ENCODE assay signal across 8 mouse cellular contexts in the genomic region with DNA sequence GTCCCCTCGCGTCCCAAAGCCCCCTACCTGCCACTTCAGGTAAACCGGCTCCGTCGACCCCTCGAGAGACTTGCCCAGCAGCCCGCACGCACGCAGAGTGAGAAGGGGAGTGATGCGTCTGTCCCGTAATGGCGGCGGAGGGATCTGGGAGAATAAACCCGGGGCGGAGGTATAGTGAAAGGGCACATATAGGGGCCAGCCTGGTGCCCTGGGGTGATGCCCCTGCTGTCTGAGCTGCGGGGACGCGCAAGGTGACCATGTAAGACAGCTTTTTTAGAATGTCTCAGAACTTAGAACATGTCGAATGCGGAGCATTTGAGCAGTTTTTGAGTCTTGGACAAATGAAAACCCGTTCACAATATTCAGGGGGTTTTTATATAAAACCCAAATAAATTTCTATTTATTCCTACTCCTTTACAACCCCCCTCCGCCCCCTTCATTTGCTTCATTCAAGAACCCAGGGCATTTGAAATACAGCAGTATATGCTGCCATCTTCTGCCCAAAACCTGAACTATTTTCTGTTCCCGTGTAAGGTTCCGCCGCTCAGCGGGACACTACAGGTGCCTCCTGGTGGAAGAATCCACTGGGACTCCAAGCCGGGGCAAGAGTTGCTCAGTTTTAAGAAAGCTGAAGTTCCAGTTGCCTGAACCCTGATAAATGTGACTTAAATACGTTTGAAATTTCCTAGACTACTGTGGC. TPM values are rescaled to one million over a fixed set of nuclear protein-coding genes. Genes with fewer than 3 reads are reported as not detected.
A peak's percentile ranks its signal among the peaks of the same experiment; 100 is the strongest.
DNase-seq lines count a peak whose midpoint lies in the region; ATAC-seq and TF ChIP-seq lines count a peak whose summit lies in the region.

A gene (minus strand): TSS at position 250 of the 700 bp plus-strand sequence.

- TF ChIP-seq EP300 in MEL (IDR thresholded peaks at IDR 0.05; ENCODE audit: low read depth in 1 of 2, low read length in 2 of 2), result no peak

- ATAC-seq in forebrain, postnatal 0 days, result peak; percentile 56
- ATAC-seq in neural tube, embryonic 14.5 days (ENCODE audit: low read depth), result peak; percentile 65

- peaks cover 0 to 4% of the 10 kb centered on the region in 2 experiments; a peak in 2 of 4 replicates for H3K4me1 ChIP-seq in MEL (ENCODE audit: control insufficient read depth in 1 of 2, insufficient read depth in 2 of 2, low read length in 2 of 2)
- no peaks in the 10 kb centered on the region for H3K4me1 ChIP-seq in forebrain, postnatal 0 days (ENCODE audit: insufficient read depth)
- no peaks in the 10 kb centered on the region for H3K4me1 ChIP-seq in neural tube, embryonic 14.5 days (ENCODE audit: control insufficient read depth, insufficient read depth, low read length)
- peaks cover 12% of the 10 kb centered on the region for H3K4me1 ChIP-seq in thymus, adult 2 months (replicated peaks; ENCODE audit: control insufficient read depth, insufficient read depth, low read length)

- peak within 1 kb of the TSS; percentile 71 for H3K9ac ChIP-seq in MEL (ENCODE audit: control insufficient read depth, low read depth, low read length, poor library complexity, severe bottlenecking)
- H3K9ac ChIP-seq in forebrain, postnatal 0 days, result no peak within 1 kb of the TSS
- peak within 1 kb of the TSS; percentile 39; the same call in 1 of the 2 replicates for H3K9ac ChIP-seq in neural tube, embryonic 14.5 days (replicated peaks; ENCODE audit: low read depth, low read length)

- no peaks in the 10 kb centered on the region for H3K27me3 ChIP-seq in MEL (ENCODE audit: control insufficient read depth in 1 of 2, insufficient read depth in 2 of 2, low read length in 2 of 2)
- H3K27me3 ChIP-seq in forebrain, postnatal 0 days (ENCODE audit: insufficient read depth, low read length), result peaks cover 5% of the 10 kb centered on the region
- peaks cover 12% of the 10 kb centered on the region for H3K27me3 ChIP-seq in neural tube, embryonic 14.5 days (ENCODE audit: control insufficient read depth, insufficient read depth, low read length)
- peaks cover 13% of the 10 kb centered on the region for H3K27me3 ChIP-seq in thymus, adult 2 months (ENCODE audit: control insufficient read depth, insufficient read depth, low read length)

- peak; percentile 92 for DNase-seq in MEL (ENCODE audit: low read depth, low spot score)
- DNase-seq in cerebellum, adult 18-20 months, result peak; percentile 58 to 61
- peak; percentile 66 for DNase-seq in forebrain, postnatal 0 days
- peak; percentile 71 for DNase-seq in heart, postnatal 4 days
- DNase-seq in layer of hippocampus, adult 18-20 months (ENCODE audit: low spot score in 2 of 2), result peak; percentile 13 to 66
- peak; percentile 67 to 75 for DNase-seq in lung, adult 18-20 months
- peak; percentile 59 for DNase-seq in thymus, adult 2 months

- peaks cover 0 to 4% of the 10 kb centered on the region in 2 experiments; a peak in 2 of 4 replicates for H3K36me3 ChIP-seq in MEL (ENCODE audit: control insufficient read depth in 1 of 2, insufficient read depth in 2 of 2, low read length in 2 of 2)
- no peaks in the 10 kb centered on the region for H3K36me3 ChIP-seq in forebrain, postnatal 0 days (ENCODE audit: insufficient read depth)
- H3K36me3 ChIP-seq in neural tube, embryonic 14.5 days (ENCODE audit: control insufficient read depth, insufficient read depth, low read length), result no peaks in the 10 kb centered on the region
- H3K36me3 ChIP-seq in thymus, adult 2 months (ENCODE audit: control insufficient read depth, insufficient read depth, low read length), result no peaks in the 10 kb centered on the region

- H3K79me2 ChIP-seq in MEL (ENCODE audit: control insufficient read depth, insufficient read depth, low read length, poor library complexity), result peaks cover 7% of the 10 kb centered on the region

- 31% methylated on average over 28 of the region's 28 CpGs for WGBS in forebrain, postnatal 0 days
- 30% methylated on average over 28 of the region's 28 CpGs for WGBS in neural tube, embryonic 14.5 days
- WGBS in thymus, adult 2 months, result 7% methylated on average over 28 of the region's 28 CpGs

- peak; percentile 96 for TF ChIP-seq RAD21 in MEL (IDR thresholded peaks at IDR 0.05; ENCODE audit: low read depth, low read length)

- H3K27ac ChIP-seq in MEL (ENCODE audit: control insufficient read depth, low read depth, low read length), result peak within 1 kb of the TSS; percentile 65
- no peak within 1 kb of the TSS for H3K27ac ChIP-seq in forebrain, postnatal 0 days (ENCODE audit: low read depth, low read length)
- H3K27ac ChIP-seq in neural tube, embryonic 14.5 days (ENCODE audit: low read depth, low read length), result no peak within 1 kb of the TSS
- no peak within 1 kb of the TSS for H3K27ac ChIP-seq in thymus, adult 2 months (ENCODE audit: control insufficient read depth, insufficient read depth, low read length)

- H3K4me3 ChIP-seq in MEL (ENCODE audit: control insufficient read depth in 1 of 2, insufficient read depth in 1 of 2, low read depth in 2 of 2, low read length in 2 of 2), result peak within 1 kb of the TSS; percentile 75 to 78
- H3K4me3 ChIP-seq in forebrain, postnatal 0 days (ENCODE audit: low read depth, low read length), result peak within 1 kb of the TSS; percentile 47
- peak within 1 kb of the TSS; percentile 44 for H3K4me3 ChIP-seq in neural tube, embryonic 14.5 days (ENCODE audit: low read depth, low read length)
- H3K4me3 ChIP-seq in thymus, adult 2 months (ENCODE audit: control insufficient read depth, insufficient read depth, low read length), result peak within 1 kb of the TSS; percentile 47

- TF ChIP-seq CTCF in MEL (IDR thresholded peaks at IDR 0.05 in 2 of 3, conservative IDR thresholded peaks at IDR 0.05 in 1 of 3; ENCODE audit: control insufficient read depth in 1 of 3, insufficient read depth in 1 of 3, low read depth in 2 of 3, low read length in 3 of 3, poor library complexity in 1 of 3, severe bottlenecking in 1 of 3), result peak in 2 of 3 experiments; percentile 52 to 89; a peak in 5 of 6 replicates
- peak; percentile 59 for TF ChIP-seq CTCF in forebrain, postnatal 0 days (IDR thresholded peaks at IDR 0.05; ENCODE audit: low read depth)
- no peak for TF ChIP-seq CTCF in thymus, adult 2 months (IDR thresholded peaks at IDR 0.05; ENCODE audit: borderline replicate concordance, control insufficient read depth, extremely low read depth, insufficient read depth, low read length, poor library complexity)

- peak in 1 of 2 experiments; percentile 40; a peak in 1 of 4 replicates for TF ChIP-seq POLR2A in MEL (IDR thresholded peaks at IDR 0.05; ENCODE audit: control insufficient read depth in 1 of 2, insufficient read depth in 1 of 2, low read depth in 1 of 2, low read length in 2 of 2, poor library complexity in 1 of 2)
- TF ChIP-seq POLR2A in thymus, adult 2 months (IDR thresholded peaks at IDR 0.05; ENCODE audit: control insufficient read depth, extremely low read depth, insufficient read depth, low read length, poor library complexity), result no peak

- H3K9me3 ChIP-seq in MEL (replicated peaks; ENCODE audit: insufficient read depth, low read length), result no peaks in the 10 kb centered on the region
- H3K9me3 ChIP-seq in forebrain, postnatal 0 days (ENCODE audit: low read length), result no peaks in the 10 kb centered on the region
- H3K9me3 ChIP-seq in neural tube, embryonic 14.5 days (ENCODE audit: control insufficient read depth, low read length), result no peaks in the 10 kb centered on the region

- peak within 1 kb of the TSS; percentile 67 for H3K4me2 ChIP-seq in forebrain, postnatal 0 days (ENCODE audit: low read depth)
- H3K4me2 ChIP-seq in neural tube, embryonic 14.5 days (ENCODE audit: low read depth, low read length), result peak within 1 kb of the TSS; percentile 62

TF ChIP-seq in MEL, 35 proteins besides CTCF, POLR2A, EP300 and RAD21:
- TF ChIP-seq USF1 (IDR thresholded peaks at IDR 0.05; ENCODE audit: low read depth, low read length) (no peak), ZNF384 (IDR thresholded peaks at IDR 0.05; ENCODE audit: low read depth, low read length) (peak; percentile 65; the same call in 1 of the 2 replicates), NELFE (IDR thresholded peaks at IDR 0.05; ENCODE audit: low read depth, low read length) (peak; percentile 22; the same call in 1 of the 2 replicates), SIN3A (IDR thresholded peaks at IDR 0.05; ENCODE audit: low read length) (no peak; the same call in 1 of the 2 replicates), SMC3 (IDR thresholded peaks at IDR 0.05; ENCODE audit: low read depth, low read length) (peak; percentile 86), HCFC1 (IDR thresholded peaks at IDR 0.05; ENCODE audit: low read depth, low read length) (peak; percentile 11; the same call in 1 of the 2 replicates), ZC3H11A (IDR thresholded peaks at IDR 0.05; ENCODE audit: low read depth, low read length) (peak; percentile 90)
TF ChIP-seq in MEL: peak in this region for 5.

RNA-seq across cellular contexts. Expression of the gene that starts here (rescaled TPM):
- 29.5 and 35.9 TPM in 2 replicates for total RNA-seq in MEL (2012; rRNA removed)
- polyA plus RNA-seq in MEL (2012; ENCODE audit: insufficient read depth in 1 of 2, insufficient read length in 2 of 2, low read depth in 1 of 2, low replicate concordance in 2 of 2, missing spikeins in 1 of 2), result 10 to 100 TPM in 1 of 2 experiments, not detected in 1; 32.7 TPM
- 93.9 and 114 TPM in 2 replicates for total RNA-seq in forebrain, postnatal 0 days (2014; rRNA removed)
- 75.3 and 92.2 TPM in 2 replicates for polyA plus RNA-seq in forebrain, postnatal 0 days (2015; fragmentation: Nextera tagmentation; extraction: Ambion mirVana)
- 100 to 1,000 TPM; 101 to 105 TPM for total RNA-seq in heart, postnatal 4 days (2021)
- 100 to 1,000 TPM; 131 to 148 TPM for total RNA-seq in layer of hippocampus, adult 18-20 months (2021)
- 124 and 132 TPM in 2 replicates for polyA plus RNA-seq in neural tube, embryonic 14.5 days (2014; fragmentation: Nextera tagmentation; extraction: Ambion mirVana)
- 74.2 and 95.0 TPM in 2 replicates for polyA plus RNA-seq in thymus, adult 2 months (2012; rRNA removed)

Comparison
In these comparisons a context has a peak if more than half of its experiments do, and no peak if none do; other contexts are left out.
1. DNase-seq: peak in every context shown above with its lines; median percentile 92 in MEL; 71 in heart, postnatal 4 days; 71 in lung, adult 18-20 months; 66 in forebrain, postnatal 0 days; 60 in cerebellum, adult 18-20 months; 59 in thymus, adult 2 months; 40 in layer of hippocampus, adult 18-20 months.